Mouse (Mus musculus): ENCODE data around the gene Susd6.
A peak's percentile ranks its signal among the peaks of the same experiment; 100 is the strongest.
"Not testable (repeated sequence)": the region's sequence is repeated elsewhere in the genome, so short reads cannot be mapped to it uniquely, and the experiment has no call there.

Gene Susd6

GRCm38 (mm10) chr12:80814529-80814928 is 24.2 kb downstream of the Susd6 start:
- DNase-seq: no peak

GRCm38 (mm10) chr12:80815298-80815697 is 25.0 kb downstream of the Susd6 start:
- DNase-seq: no peak

- peak; percentile 42 for DNase-seq
Observed at GRCm38 (mm10) chr12:80815893-80816292, 25.6 kb downstream of the Susd6 start.

- DNase-seq: no peak
Observed at GRCm38 (mm10) chr12:80816380-80817086, 26.2 kb downstream of the Susd6 start.

- peak; percentile 34 for DNase-seq
Observed at GRCm38 (mm10) chr12:80817697-80818235, 27.5 kb downstream of the Susd6 start.

GRCm38 (mm10) chr12:80819020-80819419 is 28.7 kb downstream of the Susd6 start:
- DNase-seq: not testable (repeated sequence)

- no peak for DNase-seq
Observed at GRCm38 (mm10) chr12:80821312-80822007, 31.1 kb downstream of the Susd6 start.

GRCm38 (mm10) chr12:80822533-80822932 is 32.2 kb downstream of the Susd6 start:
- no peak for DNase-seq

- DNase-seq: no peak
Observed at GRCm38 (mm10) chr12:80824202-80824601, 33.9 kb downstream of the Susd6 start.

- no peak for DNase-seq
Observed at GRCm38 (mm10) chr12:80826423-80826822, 36.1 kb downstream of the Susd6 start.

- no peak for DNase-seq
Observed at GRCm38 (mm10) chr12:80827464-80828015, 37.2 kb downstream of the Susd6 start.

GRCm38 (mm10) chr12:80828020-80828419 is 37.7 kb downstream of the Susd6 start:
- DNase-seq: no peak

- DNase-seq: no peak
Observed at GRCm38 (mm10) chr12:80828951-80829350, 38.6 kb downstream of the Susd6 start.

- DNase-seq: no peak
Observed at GRCm38 (mm10) chr12:80830211-80830610, 39.9 kb downstream of the Susd6 start.

GRCm38 (mm10) chr12:80830820-80831219 is 40.5 kb downstream of the Susd6 start:
- DNase-seq: no peak

- DNase-seq: no peak
Observed at GRCm38 (mm10) chr12:80832313-80832712, 42.0 kb downstream of the Susd6 start.

GRCm38 (mm10) chr12:80833541-80833940 is 43.2 kb downstream of the Susd6 start:
- no peak for DNase-seq

GRCm38 (mm10) chr12:80834156-80834900 is 44.0 kb downstream of the Susd6 start:
- peak; percentile 34 for DNase-seq

- no peak for DNase-seq
Observed at GRCm38 (mm10) chr12:80834901-80835570, 44.7 kb downstream of the Susd6 start.

- DNase-seq: no peak
Observed at GRCm38 (mm10) chr12:80837614-80838013, 47.3 kb downstream of the Susd6 start.

- no peak for DNase-seq
Observed at GRCm38 (mm10) chr12:80838271-80838670, 48.0 kb downstream of the Susd6 start.

- no peak for DNase-seq
Observed at GRCm38 (mm10) chr12:80838787-80839186, 48.5 kb downstream of the Susd6 start.

All from liver (tissue).